Mouse (Mus musculus) c-Kit-positive CD71-negative TER-119-negative erythroid progenitor cells, embryonic 14.5 days (primary cell): ENCODE data around the gene Tbxas1.

Experiments
- DNase-seq: peaks from one replicate; pipeline ENCODE4 v3.0.0-alpha.2; 2013; ENCODE audit warnings: low read depth

The Tbxas1 gene

DNA sequence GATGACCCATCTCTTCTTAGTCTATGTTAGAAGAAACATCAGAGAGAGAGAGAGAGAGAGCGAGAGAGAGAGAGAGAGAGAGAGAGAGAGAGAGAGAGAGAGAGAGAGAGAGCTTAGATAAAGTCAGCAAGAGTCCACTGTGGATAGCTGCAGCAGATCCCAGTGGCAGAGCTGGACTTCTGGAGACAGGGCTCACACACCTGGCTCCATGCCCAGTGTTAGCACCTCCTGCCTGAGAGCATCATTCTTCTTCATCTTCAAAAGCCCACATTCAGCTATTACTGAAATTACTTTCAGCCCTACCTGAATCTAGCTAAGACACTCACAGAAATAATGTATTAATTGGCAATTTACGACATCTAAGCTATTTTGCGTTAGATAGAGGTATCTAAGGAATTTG, 85.2 kb downstream of the Tbxas1 start:
- DNase-seq = no peak

DNA sequence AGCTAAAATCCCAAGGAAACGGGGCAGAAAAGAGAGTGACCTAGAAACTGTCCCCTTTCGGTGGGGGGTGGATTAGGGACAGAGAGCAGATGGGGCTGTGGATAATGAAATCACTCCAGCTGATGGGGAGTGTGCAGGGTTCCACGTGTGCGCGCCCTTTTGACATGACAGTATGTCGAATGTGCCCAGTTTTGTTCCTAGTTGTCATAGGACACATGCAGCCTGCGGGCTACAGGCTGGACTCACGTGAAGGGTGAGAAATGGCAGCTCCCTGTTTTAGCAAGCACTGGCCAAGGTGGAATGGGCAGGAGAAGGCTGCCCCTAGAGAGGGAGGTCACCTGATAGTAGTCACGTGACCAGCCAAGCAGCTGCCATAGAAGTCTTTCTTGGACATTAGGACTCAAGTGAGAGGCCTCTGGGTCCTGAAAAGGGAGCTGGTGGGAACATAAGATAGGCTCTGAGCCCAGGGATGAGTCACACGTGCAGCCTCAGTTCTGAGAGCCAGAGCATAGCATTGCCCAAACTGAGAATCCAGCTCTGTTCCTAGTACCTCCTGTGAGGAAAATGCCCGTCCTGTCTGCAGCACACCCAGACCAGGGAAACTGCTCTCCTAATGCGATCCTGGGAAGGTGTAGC, 85.7 kb downstream of the Tbxas1 start:
- no peak for DNase-seq

DNA sequence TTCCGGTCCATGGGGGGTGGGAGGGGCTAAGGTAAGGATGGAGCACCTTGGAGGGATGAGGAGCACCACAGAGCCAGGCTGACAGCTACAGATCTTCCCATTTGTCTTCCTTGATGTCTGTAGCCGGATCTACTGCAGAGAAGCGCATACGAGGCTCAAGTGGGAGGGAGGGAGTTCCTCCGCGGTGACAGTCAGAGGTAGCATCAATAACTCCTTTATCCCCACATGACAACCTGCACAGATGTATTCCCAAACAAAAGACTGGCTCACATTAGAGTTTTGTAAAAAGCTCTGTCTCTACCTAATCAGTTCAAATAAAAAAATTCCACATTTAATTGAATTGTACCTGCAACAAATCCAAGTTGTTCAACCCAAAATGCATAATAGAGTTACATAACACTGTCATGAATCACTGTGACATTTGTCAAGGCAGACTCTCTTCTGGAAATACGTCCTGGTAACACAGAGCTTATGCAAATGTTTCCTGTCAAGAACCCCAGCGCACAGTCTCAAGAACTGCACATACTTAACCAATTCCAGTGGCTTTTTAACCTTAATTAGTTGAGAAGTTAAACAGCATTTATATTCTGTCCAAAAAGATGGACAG, 86.3 kb downstream of the Tbxas1 start:
- DNase-seq = no peak

DNA sequence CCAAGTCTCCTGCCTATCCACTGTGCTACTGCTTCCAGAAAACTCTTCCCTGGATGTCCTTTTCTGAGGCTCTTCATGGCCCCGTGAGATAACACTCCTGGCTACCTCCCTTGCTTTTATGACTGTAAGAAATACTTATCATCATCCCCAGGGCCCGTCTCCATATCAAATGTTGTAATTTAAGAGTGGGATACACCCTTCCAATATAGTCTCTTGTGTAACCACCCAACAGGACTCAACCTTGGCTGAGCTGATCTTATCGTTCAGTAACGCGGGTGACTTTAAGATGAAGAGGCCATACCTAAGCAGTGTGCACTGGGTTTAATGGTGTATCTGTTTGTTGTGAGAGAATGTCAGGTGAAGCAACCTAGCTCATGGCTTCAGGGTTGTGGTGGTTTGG, 91.6 kb downstream of the Tbxas1 start:
- DNase-seq = no peak

DNA sequence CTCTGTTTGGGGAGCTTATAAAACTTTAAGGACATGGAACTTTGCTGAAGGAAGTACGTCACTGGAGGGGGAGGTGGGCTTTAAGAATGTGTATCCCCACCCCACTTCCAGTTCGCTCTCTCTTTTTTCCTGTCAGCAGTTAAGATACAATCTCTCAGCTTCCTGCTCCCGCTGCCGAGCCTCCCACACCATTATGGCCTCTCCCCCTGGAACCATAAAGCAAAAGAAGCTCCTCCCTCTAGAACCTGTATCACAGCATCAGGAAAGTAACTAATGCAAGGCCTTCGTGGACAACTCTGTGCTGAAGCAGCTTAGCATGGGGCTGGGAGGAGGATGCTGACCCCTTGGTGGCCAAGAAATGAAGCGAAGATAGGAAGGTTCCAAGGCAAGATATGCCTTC, 92.1 kb downstream of the Tbxas1 start:
- no peak for DNase-seq

DNA sequence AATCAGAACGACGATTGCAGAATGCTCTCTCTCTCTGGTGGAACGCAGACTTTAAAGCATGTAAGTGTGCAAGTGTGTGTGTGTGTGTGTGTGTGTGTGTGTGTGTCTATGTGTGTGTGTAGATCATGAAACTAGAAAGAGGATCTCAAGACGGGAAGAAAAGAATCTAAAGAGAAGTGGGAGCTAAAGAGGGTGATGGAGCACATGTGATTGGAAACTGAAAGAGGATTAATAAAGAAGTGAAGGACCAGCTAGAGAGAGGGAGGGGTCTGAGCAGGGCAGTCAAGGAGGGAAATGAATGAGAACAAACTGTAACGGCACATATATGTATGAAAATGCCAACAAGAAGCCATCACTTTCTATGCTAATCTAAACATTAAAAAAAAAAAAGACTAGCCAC, 92.8 kb downstream of the Tbxas1 start:
- DNase-seq = no peak

DNA sequence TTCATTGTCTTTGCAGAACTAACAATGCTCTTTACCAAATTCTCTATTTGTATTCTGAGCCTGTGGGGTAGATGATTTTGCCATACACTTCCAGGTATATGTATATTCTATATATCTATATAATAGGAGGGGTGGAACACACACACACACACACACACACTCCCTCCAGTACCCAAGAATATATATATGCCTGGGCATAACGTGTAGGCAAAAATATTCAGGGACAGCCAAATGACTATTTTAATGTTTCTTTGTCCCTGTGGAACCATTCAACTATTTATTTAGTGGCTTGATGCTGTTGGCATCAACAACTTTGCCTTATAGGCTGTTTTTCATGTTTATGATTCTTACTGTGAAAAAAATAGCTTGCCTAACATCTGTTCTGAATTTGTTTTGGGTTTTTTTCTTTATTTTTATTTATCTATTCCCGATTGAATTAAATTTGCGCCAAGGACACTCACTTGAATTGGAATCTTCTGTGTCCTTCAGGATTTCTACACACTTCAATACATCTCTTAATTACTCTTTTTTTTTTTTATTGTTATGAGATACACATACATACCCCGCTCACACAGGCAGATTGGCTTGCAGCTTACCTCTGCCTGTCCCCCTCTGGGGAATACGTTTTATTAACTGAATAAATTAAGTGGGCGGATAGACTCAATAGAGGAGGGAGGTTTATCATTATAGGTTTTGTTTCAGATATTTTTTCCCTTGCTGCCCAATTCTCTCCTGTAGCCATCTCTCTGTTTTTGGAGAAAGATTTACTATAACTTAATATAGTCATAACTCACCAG, 94.9 kb downstream of the Tbxas1 start:
- DNase-seq = no peak

DNA sequence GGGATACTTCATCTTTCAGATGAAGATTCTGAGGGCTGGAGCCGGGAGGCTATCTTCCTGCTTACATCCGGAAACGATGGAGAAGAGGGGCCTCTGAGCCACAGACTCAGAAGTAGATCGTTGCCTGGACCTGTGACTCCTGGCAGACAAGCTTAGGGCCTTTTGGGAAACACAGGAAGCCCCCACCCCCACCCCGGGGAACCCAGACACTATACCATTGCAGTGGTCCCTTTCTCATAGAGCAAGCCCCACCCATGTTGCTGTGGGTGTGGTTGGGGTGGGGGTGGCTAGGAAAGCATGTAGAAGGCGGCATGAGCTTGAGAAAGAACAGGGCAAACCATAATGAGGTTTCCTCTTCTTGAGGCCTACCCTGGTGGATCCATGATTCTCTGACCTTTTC, 95.6 kb downstream of the Tbxas1 start:
- no peak for DNase-seq

DNA sequence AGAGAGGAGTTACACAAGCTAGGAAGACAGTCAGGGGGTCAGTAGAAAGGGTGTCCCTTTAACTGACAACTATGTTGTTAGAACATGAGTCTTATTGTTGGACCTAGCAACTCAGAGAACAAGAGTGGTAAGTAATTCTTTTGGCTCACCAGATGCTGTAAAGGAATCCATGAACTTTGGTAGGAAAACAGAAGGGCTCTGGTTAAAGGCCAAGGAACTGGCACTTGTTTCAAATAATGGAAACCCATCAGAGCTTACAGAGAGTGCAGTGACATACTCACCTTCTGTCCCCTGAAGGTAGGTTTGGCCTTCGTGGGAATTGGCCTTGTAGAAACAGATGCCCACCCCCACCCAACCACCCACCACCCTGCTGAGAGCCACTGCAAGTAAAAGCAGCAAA, 97.6 kb downstream of the Tbxas1 start:
- no peak for DNase-seq

DNA sequence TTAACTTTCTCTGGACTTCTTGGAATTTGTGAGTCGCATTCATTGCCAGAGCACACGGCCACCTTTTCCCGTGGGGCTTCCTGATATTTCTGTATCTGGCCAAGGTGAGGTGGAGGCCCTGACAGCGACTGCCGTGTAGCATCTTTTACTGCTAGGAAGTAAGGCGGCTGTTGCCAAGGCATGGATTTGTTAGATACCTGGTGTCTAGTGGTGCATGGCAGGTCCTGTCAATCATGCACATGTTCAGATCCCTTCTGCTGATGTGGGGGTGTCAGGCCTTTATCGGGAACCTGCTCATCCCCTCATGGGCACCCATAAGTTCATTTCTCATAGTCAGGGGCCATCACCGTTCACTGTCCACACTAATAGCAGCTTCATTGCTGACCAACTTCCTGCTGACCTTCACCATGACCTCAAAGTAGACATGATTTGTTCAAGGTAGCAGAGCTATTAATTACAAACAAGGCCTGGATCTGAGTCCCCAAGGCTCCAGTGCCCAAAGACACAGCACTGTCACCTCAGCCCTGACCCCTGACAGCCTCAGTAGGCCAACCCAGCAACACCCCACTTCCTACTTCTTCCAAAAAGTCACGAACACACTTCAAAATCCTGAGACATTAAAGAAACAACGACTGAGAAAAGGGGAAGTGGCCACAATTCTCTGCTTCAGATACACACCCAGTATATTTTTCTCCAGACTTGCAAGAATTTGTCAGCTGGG, 98.4 kb downstream of the Tbxas1 start:
- DNase-seq = no peak

DNA sequence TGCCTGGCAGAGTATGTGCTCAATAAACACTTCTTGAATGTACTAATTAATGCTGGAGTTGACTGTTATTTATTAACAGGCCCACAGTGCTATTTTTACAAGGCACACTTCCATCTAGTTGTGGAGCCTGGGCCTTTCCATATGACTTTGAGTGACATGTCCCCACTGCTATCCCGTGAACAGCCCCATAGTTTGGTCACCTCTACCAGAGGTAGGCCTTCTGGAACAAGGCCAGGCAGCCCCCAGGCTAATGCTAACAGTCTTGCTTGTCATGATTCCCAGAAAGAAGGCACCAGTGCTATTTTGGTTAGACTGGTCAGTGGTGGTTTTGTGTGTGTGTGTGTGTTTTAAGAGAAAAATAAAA, 98.9 kb downstream of the Tbxas1 start:
- DNase-seq = no peak

DNA sequence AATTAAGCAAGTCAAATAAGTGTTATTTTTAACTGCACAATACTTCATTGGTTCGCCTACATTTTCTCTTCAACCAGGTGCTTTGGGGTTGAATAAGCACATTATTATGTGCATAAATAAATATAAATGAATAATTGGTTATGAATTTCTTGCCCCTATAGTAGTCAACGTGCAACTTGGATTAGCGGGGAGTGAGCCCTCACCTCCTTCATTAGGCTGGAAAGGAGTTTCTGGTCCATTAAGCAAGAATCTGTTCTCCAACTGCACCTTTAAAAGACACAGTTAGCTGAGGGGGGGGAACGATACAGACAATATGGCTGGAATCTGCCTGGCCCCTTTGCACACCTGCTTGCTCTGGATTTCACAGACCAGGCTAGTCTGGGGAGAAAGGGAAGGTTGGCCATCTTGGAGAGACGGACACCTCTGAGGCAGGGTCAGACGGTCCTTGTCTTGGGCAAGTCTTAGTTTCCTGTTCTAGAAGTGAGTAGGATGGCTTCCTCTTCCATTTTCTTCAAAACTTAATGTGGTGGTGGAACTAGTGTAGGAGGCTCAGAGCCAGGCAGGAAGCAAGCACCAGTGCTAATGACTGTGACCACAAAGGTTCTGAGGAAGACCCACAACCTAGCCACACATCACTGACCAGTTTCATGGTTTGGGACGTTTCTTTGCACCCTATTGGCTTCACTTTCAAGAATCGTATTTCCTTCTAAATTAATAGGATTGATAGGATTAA, 99.5 kb downstream of the Tbxas1 start:
- no peak for DNase-seq

DNA sequence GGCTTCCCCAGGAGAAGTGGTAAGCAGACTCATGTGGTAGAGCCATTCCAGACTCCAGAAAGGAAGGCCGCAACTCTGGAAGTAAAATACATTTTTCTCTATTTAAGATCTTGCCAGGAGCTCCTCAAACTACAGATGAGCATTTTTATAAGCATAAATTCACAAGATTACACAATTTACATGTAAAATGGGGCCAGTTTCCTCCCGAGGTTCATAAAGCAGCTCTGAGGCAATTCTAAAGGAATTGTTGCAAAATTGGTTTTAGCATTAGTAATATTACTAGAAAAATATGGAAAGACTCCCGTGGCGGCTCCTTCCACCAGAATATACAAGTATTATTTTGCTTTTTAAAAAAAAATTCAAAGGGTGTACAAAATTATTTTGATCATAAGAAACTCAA, 100.7 kb downstream of the Tbxas1 start:
- no peak for DNase-seq

DNA sequence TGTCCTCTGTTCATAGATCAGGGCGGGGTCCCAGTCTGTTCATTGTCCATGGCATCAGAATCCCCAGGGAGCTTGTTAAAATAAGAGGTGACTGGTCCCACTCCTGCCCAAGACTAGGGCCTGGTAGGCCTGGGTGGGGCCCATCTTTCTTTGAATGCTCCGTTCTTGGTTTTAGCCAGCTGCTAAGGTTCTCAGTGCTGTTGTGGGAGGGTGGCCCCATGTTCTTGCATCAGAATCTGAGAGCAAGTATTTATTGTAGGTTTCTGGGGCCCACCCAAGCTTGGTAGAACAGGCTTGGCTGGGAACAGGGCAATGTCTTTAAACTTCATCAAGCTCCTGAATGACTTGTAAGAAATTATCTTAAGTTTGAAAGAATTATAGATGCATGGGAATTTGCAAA, 101.2 kb downstream of the Tbxas1 start:
- DNase-seq = no peak

DNA sequence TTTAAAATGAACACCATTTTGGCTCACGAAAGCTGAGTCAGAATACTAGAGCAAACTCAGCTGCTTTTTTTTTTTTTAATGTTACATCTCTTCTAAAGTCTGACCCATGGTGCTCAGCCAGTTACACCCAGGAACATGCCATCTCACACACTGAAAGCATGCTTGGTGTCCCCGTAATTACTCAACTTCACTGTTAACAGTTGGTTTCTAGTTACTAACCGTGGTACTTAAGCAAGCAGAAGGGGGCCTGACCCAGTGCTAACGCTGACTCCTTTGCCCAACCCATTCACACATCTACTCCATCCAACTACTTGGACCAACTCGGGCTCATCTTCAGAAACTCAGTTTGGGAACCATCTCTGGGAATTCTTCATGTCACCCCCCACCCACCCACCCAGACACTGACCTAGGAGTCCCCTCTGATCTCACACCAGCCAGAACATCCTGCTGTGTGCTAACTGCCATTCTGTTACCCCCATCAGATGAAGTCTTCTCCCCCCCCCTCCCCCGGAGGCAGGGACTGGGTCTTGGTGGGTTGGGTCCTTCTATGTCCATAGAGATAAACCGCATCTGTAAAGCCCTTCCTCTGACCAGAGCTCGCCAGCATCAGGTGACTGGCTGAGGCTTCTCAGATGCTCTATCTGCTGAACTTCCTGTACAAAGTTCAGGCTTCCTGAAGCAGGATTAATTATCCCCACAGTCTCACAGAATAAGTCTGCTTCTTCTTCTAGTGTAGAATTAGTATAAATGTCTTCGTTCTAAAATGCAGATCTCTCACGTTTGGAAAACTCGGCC, 105.9 kb downstream of the Tbxas1 start:
- DNase-seq = no peak

DNA sequence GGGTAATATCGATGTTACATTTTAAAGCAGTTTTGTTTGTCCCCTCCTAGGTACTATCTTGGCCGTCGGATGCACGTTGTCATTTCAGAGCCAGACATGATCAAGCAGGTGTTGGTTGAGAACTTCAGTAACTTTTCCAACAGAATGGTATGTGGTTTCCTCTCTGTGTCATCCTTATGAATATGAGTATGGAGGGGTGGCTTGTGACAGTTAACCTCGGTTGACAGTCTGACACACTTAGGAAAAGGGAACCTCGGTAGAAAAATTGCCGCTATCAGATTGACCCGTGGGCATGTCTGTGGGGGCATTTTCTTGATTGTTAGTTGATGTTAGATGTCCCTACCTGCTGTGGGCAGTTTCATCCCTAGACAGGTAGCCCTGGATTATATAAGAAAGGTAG, 106.9 kb downstream of the Tbxas1 start:
- no peak for DNase-seq

DNA sequence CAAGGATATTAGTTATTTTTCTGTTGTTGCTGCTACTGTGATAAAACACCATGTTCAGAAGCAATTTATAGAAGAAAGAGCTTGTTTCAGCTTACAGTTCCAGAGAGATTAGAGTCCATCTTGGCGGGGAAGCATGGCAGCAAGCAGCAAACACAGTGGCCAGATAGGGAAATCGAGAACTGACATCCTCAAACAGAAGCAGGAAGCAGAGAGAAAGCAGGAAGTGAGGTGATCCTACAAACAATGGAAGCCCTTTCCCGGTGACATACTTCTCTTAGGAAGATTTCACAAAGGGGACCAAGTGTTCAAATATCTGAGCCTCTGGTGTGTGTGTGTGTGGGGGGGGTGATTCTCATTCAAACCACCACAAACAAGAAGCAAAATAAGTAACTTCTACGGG, 107.5 kb downstream of the Tbxas1 start:
- DNase-seq = no peak

DNA sequence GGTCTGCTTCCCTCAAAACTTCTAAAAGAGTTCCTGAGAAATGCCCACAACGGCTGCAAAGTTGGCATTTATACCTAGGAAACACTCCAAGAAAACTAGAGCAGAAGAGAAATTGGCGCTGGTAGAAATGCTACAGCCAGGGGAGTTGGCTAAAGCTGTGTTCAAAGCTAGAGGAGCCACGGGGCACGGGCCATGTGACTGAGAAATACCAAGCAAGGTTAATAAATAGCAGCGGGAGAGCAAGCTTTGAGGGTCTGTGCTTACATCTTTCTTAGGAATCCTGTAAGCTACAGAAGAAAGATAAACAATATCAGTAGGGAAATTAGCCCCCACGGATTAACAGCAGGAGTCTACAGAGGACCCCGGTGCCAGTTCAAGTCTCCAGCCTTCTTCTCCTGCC, 107.9 kb downstream of the Tbxas1 start:
- no peak for DNase-seq

DNA sequence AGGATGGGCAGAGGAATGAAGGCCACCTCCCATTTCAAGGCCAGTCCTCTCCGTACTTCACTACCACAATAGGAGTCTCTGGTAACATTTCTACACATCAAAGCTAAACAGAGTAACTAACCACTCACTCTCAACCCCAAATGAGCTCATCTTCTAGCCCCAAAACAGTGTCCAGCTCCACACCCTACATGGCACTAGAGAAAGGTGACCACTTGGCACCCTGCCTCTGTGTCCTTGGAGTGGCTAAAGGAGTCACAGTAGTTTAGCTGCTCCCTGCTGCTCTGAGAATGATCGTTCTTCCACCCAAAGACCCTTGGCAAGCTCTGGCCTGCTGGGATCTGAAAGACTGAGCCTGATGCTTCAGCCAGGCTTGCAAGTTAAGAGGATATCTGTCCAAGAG, 109.4 kb downstream of the Tbxas1 start:
- no peak for DNase-seq

DNA sequence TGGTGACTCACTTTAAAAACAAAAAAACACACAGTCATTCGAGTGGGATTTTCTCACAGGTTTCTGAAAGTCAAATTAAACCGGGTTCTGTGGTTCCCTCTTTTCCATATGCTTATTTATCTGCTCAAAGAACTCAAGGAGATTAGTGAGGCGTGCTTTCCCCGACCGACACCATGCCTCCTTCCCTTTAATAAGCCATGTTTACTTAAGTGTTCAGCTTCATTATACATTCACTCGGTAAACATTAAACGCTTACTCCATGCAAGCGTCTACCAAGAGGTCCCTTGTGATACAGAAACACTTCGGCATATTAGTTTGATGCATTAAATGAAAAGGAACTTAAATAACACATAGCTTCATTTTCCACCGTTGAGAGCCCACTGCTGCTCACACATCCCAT, 111.4 kb downstream of the Tbxas1 start:
- no peak for DNase-seq

DNA sequence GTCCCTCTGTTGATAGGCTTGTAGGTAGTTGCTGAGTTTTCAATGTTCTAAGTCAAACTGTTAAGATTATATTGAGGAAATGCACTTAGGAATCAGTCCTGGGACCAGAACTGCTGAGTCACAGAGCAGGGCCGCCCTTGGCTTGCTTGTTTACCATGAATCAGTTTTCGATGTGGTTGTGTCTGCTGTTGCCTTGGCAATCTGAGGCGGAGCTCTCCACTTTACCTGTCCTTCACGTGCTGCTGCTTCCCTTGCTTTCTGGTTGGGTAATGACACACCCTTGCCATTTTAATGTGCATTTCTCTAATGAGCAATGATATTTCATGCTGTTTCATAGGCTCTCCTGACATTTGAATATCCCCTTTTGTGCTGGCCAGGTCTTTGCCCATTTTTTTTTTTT, 116.8 kb downstream of the Tbxas1 start:
- no peak for DNase-seq

DNA sequence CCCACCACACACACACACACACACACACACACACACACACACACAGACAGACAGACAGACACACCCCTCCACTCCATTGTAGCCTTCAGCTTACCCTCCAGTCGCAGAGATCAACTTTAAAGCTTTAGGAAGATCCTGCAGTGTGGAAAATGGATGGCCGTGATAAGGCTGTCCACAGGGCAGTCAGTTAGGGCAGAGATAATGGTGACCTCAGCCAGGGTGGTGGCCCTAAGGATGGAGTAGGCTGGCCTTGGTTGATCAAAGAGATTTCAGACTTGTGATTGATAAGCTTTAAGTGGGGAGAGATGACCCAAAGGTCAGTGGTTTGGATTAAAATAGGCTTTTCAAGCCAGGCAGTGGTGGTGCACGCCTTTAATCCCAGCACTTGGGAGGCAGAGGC, 120.6 kb downstream of the Tbxas1 start:
- DNase-seq = no peak
